Mouse (Mus musculus) small intestine, adult 2 months (tissue): ENCODE data around the gene Hexim1.

Experiments
- CTCF ChIP-seq: fragments of 200-500 bp; IDR thresholded peaks from 2 replicates; pipeline ENCODE4 v1.5.1; 2012; ENCODE audit warnings: low read depth, mild to moderate bottlenecking, control low read depth, inconsistent platforms, low read length, moderate library complexity, mixed read lengths; ENCODE audit not compliant: insufficient replicate concordance, insufficient read length; ENCODE audit errors: extremely low read depth
- POLR2A ChIP-seq: fragments of 200-500 bp; IDR thresholded peaks from 2 replicates; pipeline ENCODE4 v1.6.1; 2012; ENCODE audit warnings: low read depth, mild to moderate bottlenecking, control low read depth, inconsistent platforms, low read length, moderate library complexity

DNA sequence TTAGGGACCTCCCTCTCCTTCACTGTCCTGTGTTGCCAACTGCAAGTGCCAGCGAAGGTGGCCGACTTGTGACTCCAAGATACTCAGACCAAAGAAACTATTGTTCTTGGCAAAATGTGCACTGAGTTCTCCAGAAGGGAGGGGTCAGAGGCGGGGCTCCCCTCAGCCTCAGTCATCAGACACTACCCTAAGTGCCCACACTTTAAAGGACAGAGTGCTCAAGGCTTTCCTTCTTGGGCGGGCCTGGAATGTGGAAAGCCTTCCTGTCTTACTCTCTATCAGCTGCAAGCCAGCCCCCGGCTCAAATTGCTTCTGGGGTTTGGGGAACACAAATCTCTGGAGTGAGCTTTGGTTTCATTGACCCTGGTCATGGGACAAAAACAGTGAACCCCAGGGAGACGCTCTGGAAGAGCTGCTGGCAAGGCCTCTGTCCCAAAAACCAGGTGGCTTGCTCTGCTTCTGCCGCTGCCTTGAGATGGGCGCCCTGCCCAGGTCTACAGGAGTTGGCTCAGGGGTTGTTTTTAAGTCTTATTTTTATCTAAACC is 48.5 kb upstream of the Hexim1 start:
- TF ChIP-seq POLR2A (no peak), CTCF (no peak)
